Mouse (Mus musculus) lung, adult 2 months (tissue): ENCODE data around the gene Nox1.

Source experiments
- CTCF ChIP-seq: fragments of 200-500 bp; IDR thresholded peaks from 2 replicates; pipeline ENCODE4 v1.5.1; 2011; ENCODE audit warnings: mild to moderate bottlenecking, low read length, control low read depth; ENCODE audit not compliant: insufficient read depth
- POLR2A ChIP-seq: fragments of 200-500 bp; IDR thresholded peaks from 2 replicates; pipeline ENCODE4 v1.6.1; 2011; ENCODE audit warnings: low read depth, mild to moderate bottlenecking, control low read depth, low read length, borderline replicate concordance; ENCODE audit errors: extremely low read depth

GRCm38 (mm10) chrX:134221856-134222255 lies at the start of gene Nox1:
- TF ChIP-seq POLR2A, result no peak
- TF ChIP-seq CTCF, result no peak
